Mouse (Mus musculus): ENCODE results near the gene Mri1.
A peak's percentile ranks its signal among the peaks of the same experiment; 100 is the strongest.

Mri1 gene

DNA sequence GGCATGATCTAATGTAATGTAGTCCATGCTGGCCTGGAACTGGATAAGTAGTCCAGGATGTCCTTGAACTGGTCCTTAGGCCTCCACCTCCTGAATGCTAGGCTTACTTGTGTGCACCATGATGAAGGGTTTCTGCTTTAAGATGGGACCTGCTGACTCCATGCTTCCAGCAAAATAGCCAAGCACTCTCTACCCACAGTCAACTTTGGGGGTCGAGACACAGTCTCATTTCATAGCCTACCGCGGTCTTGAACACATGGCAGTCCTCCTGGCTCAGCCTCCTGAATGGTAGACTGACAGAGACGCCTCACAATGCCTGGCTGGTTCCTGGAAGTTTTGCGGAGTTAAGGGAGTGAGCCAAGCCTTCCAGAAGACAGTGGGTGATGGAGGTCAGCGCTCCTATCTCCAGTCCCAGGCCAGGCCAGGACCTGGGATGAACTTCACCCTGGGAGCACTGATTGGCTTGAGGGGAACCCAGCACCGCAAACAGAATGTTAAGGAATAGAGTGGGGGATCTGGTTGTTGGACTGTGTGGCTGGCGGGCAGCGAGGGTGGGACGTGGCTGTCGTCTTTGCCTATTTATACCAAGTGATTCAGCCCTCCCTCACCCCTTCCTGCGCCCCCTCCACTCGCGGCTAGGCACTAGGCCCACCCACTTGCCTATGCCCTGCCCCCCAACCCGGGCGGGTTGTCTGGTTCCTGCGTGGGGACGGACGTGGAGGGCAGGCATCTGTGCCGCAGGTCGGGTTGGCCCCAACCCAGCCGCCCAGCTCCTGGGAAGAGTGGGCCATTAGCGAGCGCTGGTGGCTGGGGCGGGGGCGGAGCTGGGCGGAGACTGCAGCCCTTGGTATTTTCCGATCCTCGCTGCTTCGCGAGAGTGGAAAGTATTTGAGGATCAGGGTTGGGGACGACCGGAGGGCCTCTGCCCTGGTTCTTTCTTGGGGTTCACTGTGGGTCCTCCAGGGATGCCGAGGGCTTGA is 53.9 kb downstream of the Mri1 start:
- DNase-seq (ENCODE audit: extremely low spot score, low spot score) = peak; percentile 76

DNA sequence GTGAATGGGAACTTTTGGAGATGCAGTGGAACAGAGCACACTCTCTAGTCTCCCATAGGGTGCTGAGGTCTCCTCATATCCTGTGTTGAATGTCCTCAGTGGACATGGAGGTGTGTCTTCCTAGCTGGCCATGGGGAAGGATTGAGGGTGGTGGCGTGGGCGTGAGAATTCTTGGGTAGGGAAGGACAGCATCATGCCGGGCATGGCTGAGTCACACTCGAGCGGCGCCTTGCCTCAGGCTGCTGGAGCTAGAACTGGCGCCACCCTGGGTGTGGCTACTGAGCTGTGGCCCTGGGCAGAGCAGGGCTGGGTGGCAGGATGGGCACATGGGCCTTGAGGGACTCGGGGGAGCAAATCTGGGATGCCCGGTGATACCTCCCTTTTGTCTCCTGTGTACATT is 54.7 kb downstream of the Mri1 start:
- DNase-seq (ENCODE audit: extremely low spot score, low spot score) = no peak

DNA sequence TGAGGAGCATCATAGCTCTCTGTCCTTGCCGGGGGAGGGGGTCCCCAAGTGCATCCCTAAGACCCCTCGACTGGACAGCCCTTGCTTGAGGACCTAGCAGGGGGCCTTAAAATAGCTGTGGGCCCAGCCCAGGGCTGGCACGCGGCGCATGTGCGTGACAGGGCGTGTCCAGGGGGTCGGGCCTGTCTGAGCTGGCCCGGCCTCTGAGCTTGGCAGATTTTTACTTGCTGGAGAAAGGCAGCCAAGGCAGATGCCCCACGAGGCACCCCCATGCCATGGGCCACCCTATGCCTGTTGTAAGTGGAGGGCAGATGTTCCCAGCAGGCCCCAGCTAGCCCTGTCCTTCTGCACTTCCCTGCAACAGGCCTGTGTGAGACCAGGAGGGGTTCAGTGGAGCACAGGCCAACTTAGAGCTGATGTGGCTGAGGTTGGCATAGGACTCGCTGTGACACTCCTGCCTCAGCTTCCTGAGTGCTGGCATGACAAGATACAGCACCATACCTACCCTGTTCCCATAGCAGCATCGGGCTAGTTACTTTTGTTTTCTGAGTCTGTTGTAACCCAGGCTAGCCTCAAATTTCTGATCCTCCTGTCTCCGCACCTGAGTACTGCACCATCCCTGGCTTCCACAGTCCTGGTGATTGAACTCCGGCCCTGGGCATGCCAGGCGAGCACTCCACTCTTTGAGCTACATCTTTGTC is 55.4 kb downstream of the Mri1 start:
- DNase-seq (ENCODE audit: extremely low spot score, low spot score) = no peak

DNA sequence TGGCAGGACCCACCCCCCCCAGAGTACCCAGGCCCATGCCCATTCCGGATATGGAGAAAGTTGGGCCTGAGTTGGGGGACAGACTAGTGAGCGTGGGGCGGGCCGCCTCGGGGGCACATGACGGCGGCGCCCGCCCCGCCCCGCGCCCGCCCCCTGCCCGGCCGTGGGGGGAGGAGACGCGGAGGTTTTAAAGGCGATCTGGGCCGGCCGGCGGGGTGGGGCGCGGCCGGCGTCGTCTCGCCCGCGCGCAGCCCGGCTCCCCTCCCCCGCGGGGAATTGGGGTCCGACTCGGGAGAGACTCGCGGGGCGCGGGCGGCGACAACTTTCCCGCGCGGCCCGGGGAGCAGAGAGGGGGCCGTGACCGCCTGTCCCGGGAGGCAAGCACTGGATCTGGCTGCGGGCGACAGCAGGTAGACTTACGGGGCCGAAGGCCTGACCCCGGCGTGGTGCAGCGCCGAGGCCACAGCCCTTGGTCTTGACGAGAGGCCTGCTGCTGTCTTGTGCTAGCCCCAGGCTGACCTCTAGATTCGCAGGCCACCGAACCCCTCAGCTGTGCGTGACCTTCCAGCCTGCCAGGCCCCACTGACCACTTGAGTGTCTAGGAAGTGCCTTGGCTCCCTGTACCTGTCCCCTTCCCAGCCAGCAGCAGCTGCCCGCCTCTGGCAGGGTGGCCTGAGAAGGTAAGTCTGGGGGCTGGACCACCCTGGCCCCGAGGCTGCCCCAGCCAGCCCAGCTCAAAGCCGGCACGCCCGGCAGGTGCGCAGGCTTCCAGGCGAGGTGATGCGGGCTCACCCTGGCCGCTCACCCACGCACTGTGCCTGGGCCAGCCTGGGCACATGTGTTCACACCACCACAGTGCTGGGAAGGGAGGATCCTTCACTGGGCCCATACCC is 56.2 kb downstream of the Mri1 start:
- peak; percentile 63 for DNase-seq (ENCODE audit: extremely low spot score, low spot score)

DNA sequence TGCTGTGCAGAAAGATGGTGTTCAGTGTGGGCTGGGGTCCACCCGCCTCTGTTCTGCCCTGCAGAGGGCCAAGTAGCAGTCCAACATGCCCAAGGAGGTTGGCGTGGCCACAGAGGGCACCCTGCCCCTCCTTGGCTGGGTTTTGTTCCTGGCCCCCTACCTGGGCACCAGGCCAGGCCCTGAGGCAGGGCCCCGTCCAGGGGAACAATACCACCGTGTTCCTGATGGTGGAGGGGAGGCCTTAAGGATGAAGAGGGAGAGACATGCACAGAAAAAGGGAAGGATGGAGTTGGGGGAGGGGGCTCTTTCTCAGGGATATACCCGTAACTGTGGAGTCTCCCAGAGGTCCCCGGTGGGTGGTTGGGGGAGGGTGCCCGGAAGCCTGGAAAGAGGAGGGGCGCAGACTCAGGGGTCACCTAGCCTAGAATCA is 57.0 kb downstream of the Mri1 start:
- peak; percentile 26 for DNase-seq (ENCODE audit: extremely low spot score, low spot score)

All from neural tube, embryonic 10.5 days (tissue).